Mouse (Mus musculus): ENCODE data around the gene 4930579F01Rik. TPM values are rescaled to one million over a fixed set of nuclear protein-coding genes. Genes with fewer than 3 reads are reported as not detected.

The 4930579F01Rik gene
- polyA plus RNA-seq, 1 experiment = not detected

DNA sequence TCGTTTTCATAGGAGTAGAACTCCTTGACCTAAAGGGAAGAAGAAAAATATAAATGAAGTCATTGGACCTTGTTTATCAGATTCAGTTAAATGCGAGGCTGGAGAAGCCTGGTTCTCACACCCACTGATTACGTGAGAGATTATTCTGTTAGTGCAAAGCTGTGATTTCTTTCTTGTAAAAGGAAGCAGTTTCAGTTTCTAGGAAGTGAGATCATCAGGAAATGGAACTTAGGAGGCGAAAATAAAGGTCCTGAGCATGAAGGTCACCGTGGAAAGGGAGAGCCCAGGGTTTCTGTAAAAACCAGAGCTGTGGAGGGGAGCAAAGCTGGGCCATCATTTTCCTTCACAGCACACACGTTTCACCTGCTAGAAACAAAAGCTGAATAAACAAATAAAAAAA is 75.2 kb downstream of the 4930579F01Rik start:
- peaks cover 2% of the 10 kb centered on the region; the same call in 1 of the 2 replicates for H3K4me1 ChIP-seq (ENCODE audit: control insufficient read depth, insufficient read depth, insufficient read length, low read length)
- H3K27ac ChIP-seq (replicated peaks; ENCODE audit: low read depth, low read length) = peak overlapping the region; percentile 54
- H3K4me3 ChIP-seq (ENCODE audit: insufficient read depth, low read depth, low read length) = peak overlapping the region; percentile 21; the same call in 1 of the 2 replicates

DNA sequence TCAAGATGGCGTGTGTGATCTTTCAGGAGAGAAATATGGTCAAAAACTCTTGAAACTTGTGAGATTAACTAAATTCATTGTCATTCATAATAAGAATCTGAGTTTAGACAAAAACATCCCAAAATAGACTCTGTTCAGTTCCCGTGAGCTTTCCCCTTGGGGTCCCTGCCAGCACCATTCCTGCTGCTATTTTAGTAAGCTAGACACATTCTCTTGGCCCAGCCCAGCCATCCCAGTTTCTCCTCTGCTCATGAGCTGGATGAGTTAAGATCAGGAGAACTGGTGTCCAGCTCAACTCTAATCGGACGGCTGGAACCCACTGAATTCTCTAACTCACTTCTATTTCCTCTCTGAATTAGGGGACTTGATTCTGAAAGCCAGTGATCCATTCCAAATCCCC is 76.8 kb downstream of the 4930579F01Rik start:
- peaks cover 2% of the 10 kb centered on the region; the same call in 1 of the 2 replicates for H3K4me1 ChIP-seq (ENCODE audit: control insufficient read depth, insufficient read depth, insufficient read length, low read length)
- no peak overlapping the region for H3K27ac ChIP-seq (replicated peaks; ENCODE audit: low read depth, low read length)
- no peak overlapping the region for H3K4me3 ChIP-seq (ENCODE audit: insufficient read depth, low read depth, low read length)

DNA sequence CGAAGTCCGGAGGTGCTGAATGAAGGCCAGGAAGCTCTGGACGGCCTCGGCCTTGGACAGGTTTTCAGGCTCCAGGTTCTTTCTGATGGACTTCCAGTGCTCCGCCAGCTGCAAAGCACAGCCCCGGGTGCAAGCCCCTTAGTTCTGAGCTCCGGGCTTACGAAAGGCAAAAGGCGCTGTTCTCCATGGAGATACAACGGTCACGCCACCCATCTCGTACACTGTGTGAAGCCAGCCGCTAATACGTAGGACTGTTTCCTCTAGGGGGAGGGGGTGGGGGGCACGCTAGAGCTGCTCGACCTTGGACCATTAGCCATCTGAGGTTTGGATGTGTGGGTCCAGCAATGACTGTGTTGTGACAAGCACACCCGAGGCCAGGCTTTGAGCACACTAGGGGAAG is 79.5 kb downstream of the 4930579F01Rik start:
- no peak overlapping the region for H3K4me3 ChIP-seq (ENCODE audit: insufficient read depth, low read depth, low read length)

More for the DNA sequence above, 79.5 kb downstream of the 4930579F01Rik start:
- Histone ChIP-seq H3K27ac (replicated peaks; ENCODE audit: low read depth, low read length) (no peak overlapping the region), H3K4me1 (ENCODE audit: control insufficient read depth, insufficient read depth, insufficient read length, low read length) (peaks cover 2% of the 10 kb centered on the region; the same call in 1 of the 2 replicates)

Other genes starting within 250 kb of the 4930579F01Rik start
- 1.5 and 1.7 TPM in 2 replicates for gene Dapp1, start 212.3 kb downstream of the 4930579F01Rik start, polyA plus RNA-seq (2012; ENCODE audit: insufficient read depth, insufficient read length, missing spikeins)
- gene 1110002E22Rik, start 128.8 kb downstream of the 4930579F01Rik start, polyA plus RNA-seq (2012; ENCODE audit: insufficient read depth, insufficient read length, missing spikeins) = 0.71 and 0.75 TPM in 2 replicates
- not detected in 2 replicates for gene Gm5105, start 126.4 kb downstream of the 4930579F01Rik start, polyA plus RNA-seq (2012; ENCODE audit: insufficient read depth, insufficient read length, missing spikeins)
- 3.3 and 5.9 TPM in 2 replicates for gene Trmt10a, start 50.4 kb downstream of the 4930579F01Rik start, polyA plus RNA-seq (2012; ENCODE audit: insufficient read depth, insufficient read length, missing spikeins)
- gene Mttp, start 48.9 kb downstream of the 4930579F01Rik start, polyA plus RNA-seq (2012; ENCODE audit: insufficient read depth, insufficient read length, missing spikeins) = 1.6 and 3.2 TPM in 2 replicates
- 0.83 and 1.2 TPM in 2 replicates for gene Adh7, start 23.9 kb upstream of the 4930579F01Rik start, polyA plus RNA-seq (2012; ENCODE audit: insufficient read depth, insufficient read length, missing spikeins)
- 171 and 175 TPM in 2 replicates for gene Adh1, start 67.2 kb upstream of the 4930579F01Rik start, polyA plus RNA-seq (2012; ENCODE audit: insufficient read depth, insufficient read length, missing spikeins)
- gene Adh6a, start 119.5 kb upstream of the 4930579F01Rik start, polyA plus RNA-seq (2012; ENCODE audit: insufficient read depth, insufficient read length, missing spikeins) = not detected in 2 replicates
- 1.1 and 2.4 TPM in 2 replicates for gene Adh6b, start 147.9 kb upstream of the 4930579F01Rik start, polyA plus RNA-seq (2012; ENCODE audit: insufficient read depth, insufficient read length, missing spikeins)
- gene Adh4, start 221.6 kb upstream of the 4930579F01Rik start, polyA plus RNA-seq (2012; ENCODE audit: insufficient read depth, insufficient read length, missing spikeins) = 2.5 TPM in 2 replicates
- 120 and 135 TPM in 2 replicates for gene Adh5, start 249.3 kb upstream of the 4930579F01Rik start, polyA plus RNA-seq (2012; ENCODE audit: insufficient read depth, insufficient read length, missing spikeins)

Measured in brown adipose tissue, adult 24 weeks (tissue).